Mouse (Mus musculus) layer of hippocampus, postnatal 25 days (tissue): ENCODE results near the gene Rgl2. TPM values are rescaled to one million over a fixed set of nuclear protein-coding genes. Genes with fewer than 3 reads are reported as not detected.

ENCODE experiments used
- DNase-seq, 2 experiments: peaks; one replicate each; pipeline ENCODE4 v3.0.0; 2022; ENCODE audit warnings: mixed read lengths in 2 of 2, low spot score in 1 of 2; ENCODE audit errors: extremely low spot score in 1 of 2
- total RNA-seq, 2 experiments: library from RNA; stranded (reverse); gene quantifications; 2 replicates each; pipeline ENCODE4 v1.2.3; 2021

Rgl2 gene
- total RNA-seq, 2 experiments from 2014 or later: 53.4 to 72.7 TPM

- peak; percentile 58 to 87 for DNase-seq
Observed at GRCm38 (mm10) chr17:33920282-33921097, 8.9 kb upstream of the Rgl2 start.

GRCm38 (mm10) chr17:33921361-33921760 lies 8.0 kb upstream of the Rgl2 start:
- DNase-seq: no peak

- DNase-seq: peak in 1 of 2 experiments; percentile 38
Observed at GRCm38 (mm10) chr17:33924577-33925283, 4.6 kb upstream of the Rgl2 start.

- no peak for DNase-seq
Observed at GRCm38 (mm10) chr17:33925406-33926116, 3.8 kb upstream of the Rgl2 start.

- no peak for DNase-seq
Observed at GRCm38 (mm10) chr17:33926207-33926932, 3.0 kb upstream of the Rgl2 start.

- DNase-seq: no peak
Observed at GRCm38 (mm10) chr17:33928251-33928947, 944 bp upstream of the Rgl2 start.

- peak; percentile 54 to 62 for DNase-seq
Observed at GRCm38 (mm10) chr17:33930280-33931158, 1.2 kb downstream of the Rgl2 start.

- DNase-seq: no peak
Observed at GRCm38 (mm10) chr17:33931159-33931866, 2.0 kb downstream of the Rgl2 start.

GRCm38 (mm10) chr17:33931947-33932346 lies 2.6 kb downstream of the Rgl2 start:
- no peak for DNase-seq

- no peak for DNase-seq
Observed at GRCm38 (mm10) chr17:33932448-33932847, 3.1 kb downstream of the Rgl2 start.

GRCm38 (mm10) chr17:33932970-33933369 lies 3.6 kb downstream of the Rgl2 start:
- DNase-seq: no peak

GRCm38 (mm10) chr17:33935422-33936055 lies 6.2 kb downstream of the Rgl2 start:
- no peak for DNase-seq

- DNase-seq: no peak
Observed at GRCm38 (mm10) chr17:33936993-33937392, 7.7 kb downstream of the Rgl2 start.

- no peak for DNase-seq
Observed at GRCm38 (mm10) chr17:33938783-33939182, 9.4 kb downstream of the Rgl2 start.

- peak; percentile 67 to 83 for DNase-seq
Observed at GRCm38 (mm10) chr17:33940206-33940805, 11.0 kb downstream of the Rgl2 start, which contains the start of the genes Pfdn6 and Wdr46. Pfdn6 (minus strand) TSS chr17:33940343. Wdr46 (plus strand) TSS chr17:33940660.

GRCm38 (mm10) chr17:33940981-33941380 lies 11.6 kb downstream of the Rgl2 start:
- DNase-seq: no peak

GRCm38 (mm10) chr17:33941381-33941780 lies 12.0 kb downstream of the Rgl2 start:
- no peak for DNase-seq
